Mouse (Mus musculus) urinary bladder, postnatal 25 days (tissue): ENCODE measurements at regions not wholly inside any gene's neighbourhood (a gene's known extent, or its start where the extent isn't known, plus 50 kb on each side); places are given as distances from the start of the nearest gene placed in this dataset.
"Not testable (repeated sequence)": the region's sequence is repeated elsewhere in the genome, so short reads cannot be mapped to it uniquely, and the experiment has no call there.

Source experiments
- DNase-seq: peaks from one replicate; pipeline ENCODE4 v3.0.0; 2022; ENCODE audit warnings: low spot score

- DNase-seq: no peak
Measured at GRCm38 (mm10) chr9:33475106-33475505, 839.1 kb downstream of the Ets1 start.

GRCm38 (mm10) chr9:33482845-33483540 is 847.0 kb downstream of the Ets1 start:
- DNase-seq: no peak

GRCm38 (mm10) chr9:33483541-33483846 is 847.5 kb downstream of the Ets1 start:
- DNase-seq: no peak

GRCm38 (mm10) chr9:33533101-33533810 is 897.2 kb downstream of the Ets1 start:
- no peak for DNase-seq

- DNase-seq: no peak
Measured at GRCm38 (mm10) chr9:33543301-33543700, 907.3 kb downstream of the Ets1 start.

GRCm38 (mm10) chr9:33546126-33546737 is 910.2 kb downstream of the Ets1 start:
- no peak for DNase-seq

GRCm38 (mm10) chr9:33549395-33549794 is 913.4 kb downstream of the Ets1 start:
- DNase-seq: no peak

GRCm38 (mm10) chr9:33571990-33572389 is 913.7 kb upstream of the Kirrel3 start:
- DNase-seq: no peak

- DNase-seq: no peak
Measured at GRCm38 (mm10) chr9:33611511-33611910, 874.2 kb upstream of the Kirrel3 start.

- DNase-seq: no peak
Measured at GRCm38 (mm10) chr9:33624378-33624777, 861.3 kb upstream of the Kirrel3 start.

- DNase-seq: no peak
Measured at GRCm38 (mm10) chr9:33629731-33630473, 855.8 kb upstream of the Kirrel3 start.

- DNase-seq: no peak
Measured at GRCm38 (mm10) chr9:33662978-33663377, 822.7 kb upstream of the Kirrel3 start.

GRCm38 (mm10) chr9:33681129-33681528 is 804.6 kb upstream of the Kirrel3 start:
- no peak for DNase-seq

- no peak for DNase-seq
Measured at GRCm38 (mm10) chr9:33691731-33692130, 794.0 kb upstream of the Kirrel3 start.

GRCm38 (mm10) chr9:33717614-33718013 is 768.1 kb upstream of the Kirrel3 start:
- DNase-seq: no peak

GRCm38 (mm10) chr9:33724811-33725210 is 760.9 kb upstream of the Kirrel3 start:
- no peak for DNase-seq

- not testable (repeated sequence) for DNase-seq
Measured at GRCm38 (mm10) chr9:33728058-33728457, 757.6 kb upstream of the Kirrel3 start.

- DNase-seq: no peak
Measured at GRCm38 (mm10) chr9:33760701-33761100, 725.0 kb upstream of the Kirrel3 start.

GRCm38 (mm10) chr9:33766235-33766634 is 719.5 kb upstream of the Kirrel3 start:
- DNase-seq: no peak

- no peak for DNase-seq
Measured at GRCm38 (mm10) chr9:33769811-33770210, 715.9 kb upstream of the Kirrel3 start.

- DNase-seq: no peak
Measured at GRCm38 (mm10) chr9:33774178-33774577, 711.5 kb upstream of the Kirrel3 start.

- DNase-seq: no peak
Measured at GRCm38 (mm10) chr9:33790617-33791016, 695.1 kb upstream of the Kirrel3 start.

- DNase-seq: no peak
Measured at GRCm38 (mm10) chr9:33800250-33800649, 685.4 kb upstream of the Kirrel3 start.
